Mouse (Mus musculus): Measurements from ENCODE around the gene Spint3. TPM values are rescaled to one million over a fixed set of nuclear protein-coding genes. Genes with fewer than 3 reads are reported as not detected.

The Spint3 gene
- not detected in 2 replicates for polyA plus RNA-seq (2012; rRNA removed)

GRCm38 (mm10) chr2:164573359-164573758 lies at the start of gene Spint3:
Spint3 (minus strand) TSS chr2:164573459.

GRCm38 (mm10) chr2:164613471-164613870 lies 40.2 kb upstream of the Spint3 start, which contains the start of the genes Wfdc6b and Wfdc8:
Wfdc6b (plus strand) TSS chr2:164613522.
Wfdc8 (minus strand) TSS chr2:164613626.

GRCm38 (mm10) chr2:164593494-164593893 lies 20.2 kb upstream of the Spint3 start, which contains the start of gene Eppin:
Eppin (minus strand) TSS chr2:164593594.

GRCm38 (mm10) chr2:164585025-164585725 lies 11.9 kb upstream of the Spint3 start, which contains the start of gene Wfdc6a:
Wfdc6a (minus strand) TSS chr2:164585447.

GRCm38 (mm10) chr2:164562391-164563188 lies 10.7 kb downstream of the Spint3 start, which contains the start of gene Wfdc2:
Wfdc2 (plus strand) TSS chr2:164562413.

Other genes with a start within 250 kb of the Spint3 start
- gene Svs5, start 240.7 kb downstream of the Spint3 start, polyA plus RNA-seq (2012; rRNA removed): not detected in 2 replicates
- gene Slpi, start 184.4 kb downstream of the Spint3 start, polyA plus RNA-seq (2012; rRNA removed): 8.6 and 9.0 TPM in 2 replicates
- gene Rbpjl, start 170.3 kb downstream of the Spint3 start, polyA plus RNA-seq (2012; rRNA removed): 0.07 TPM in 1 of 2 replicates, not detected in the other
- gene Matn4, start 168.3 kb downstream of the Spint3 start, polyA plus RNA-seq (2012; rRNA removed): 0.06 and 0.24 TPM in 2 replicates
- gene Sdc4, start 129.6 kb downstream of the Spint3 start, polyA plus RNA-seq (2012; rRNA removed): 10.9 and 13.1 TPM in 2 replicates
- gene Sys1, start 116.5 kb downstream of the Spint3 start, polyA plus RNA-seq (2012; rRNA removed): 13.3 and 16.2 TPM in 2 replicates
- gene Gm20458, start 112.5 kb downstream of the Spint3 start, polyA plus RNA-seq (2012; rRNA removed): 0.15 and 0.50 TPM in 2 replicates
- not detected in 2 replicates for gene Trp53tg5, start 99.7 kb downstream of the Spint3 start, polyA plus RNA-seq (2012; rRNA removed)
- gene Dbndd2, start 87.4 kb downstream of the Spint3 start, polyA plus RNA-seq (2012; rRNA removed): 5.0 and 5.1 TPM in 2 replicates
- 16.7 and 21.2 TPM in 2 replicates for gene Pigt, start 75.9 kb downstream of the Spint3 start, polyA plus RNA-seq (2012; rRNA removed)
- gene Wfdc2, start 11.0 kb downstream of the Spint3 start, polyA plus RNA-seq (2012; rRNA removed): 0.70 and 1.2 TPM in 2 replicates
- 0.07 TPM in 1 of 2 replicates, not detected in the other for gene Wfdc6a, start 12.0 kb upstream of the Spint3 start, polyA plus RNA-seq (2012; rRNA removed)
- gene Eppin, start 20.1 kb upstream of the Spint3 start, polyA plus RNA-seq (2012; rRNA removed): not detected in 2 replicates
- gene Wfdc6b, start 40.1 kb upstream of the Spint3 start, polyA plus RNA-seq (2012; rRNA removed): not detected in 2 replicates
- not detected in 2 replicates for gene Wfdc8, start 40.2 kb upstream of the Spint3 start, polyA plus RNA-seq (2012; rRNA removed)
- not detected in 2 replicates for gene Wfdc16, start 65.3 kb upstream of the Spint3 start, polyA plus RNA-seq (2012; rRNA removed)
- not detected in 2 replicates for gene Wfdc10, start 82.6 kb upstream of the Spint3 start, polyA plus RNA-seq (2012; rRNA removed)
- not detected in 2 replicates for gene Wfdc9, start 83.1 kb upstream of the Spint3 start, polyA plus RNA-seq (2012; rRNA removed)
- gene Wfdc11, start 100.6 kb upstream of the Spint3 start, polyA plus RNA-seq (2012; rRNA removed): not detected in 2 replicates
- not detected in 2 replicates for gene Wfdc13, start 111.6 kb upstream of the Spint3 start, polyA plus RNA-seq (2012; rRNA removed)
- gene Spint4, start 125.0 kb upstream of the Spint3 start, polyA plus RNA-seq (2012; rRNA removed): not detected in 2 replicates
- not detected in 2 replicates for gene Spint5, start 141.8 kb upstream of the Spint3 start, polyA plus RNA-seq (2012; rRNA removed)
- gene Wfdc3, start 172.5 kb upstream of the Spint3 start, polyA plus RNA-seq (2012; rRNA removed): 1.6 and 1.7 TPM in 2 replicates
- gene Dnttip1, start 172.5 kb upstream of the Spint3 start, polyA plus RNA-seq (2012; rRNA removed): 26.6 and 27.2 TPM in 2 replicates
- gene Ube2c, start 196.4 kb upstream of the Spint3 start, polyA plus RNA-seq (2012; rRNA removed): 386 and 491 TPM in 2 replicates
- 0.45 and 15.8 TPM in 2 replicates for gene Tnnc2, start 206.5 kb upstream of the Spint3 start, polyA plus RNA-seq (2012; rRNA removed)
- 2.3 and 2.4 TPM in 2 replicates for gene Snx21, start 212.4 kb upstream of the Spint3 start, polyA plus RNA-seq (2012; rRNA removed)
- gene Acot8, start 231.4 kb upstream of the Spint3 start, polyA plus RNA-seq (2012; rRNA removed): 19.0 and 20.4 TPM in 2 replicates
- gene Zswim3, start 231.6 kb upstream of the Spint3 start, polyA plus RNA-seq (2012; rRNA removed): 2.2 and 2.4 TPM in 2 replicates
- 1.8 and 2.2 TPM in 2 replicates for gene Zswim1, start 249.2 kb upstream of the Spint3 start, polyA plus RNA-seq (2012; rRNA removed)

Measured in liver, embryonic 14 days (tissue).